Mouse (Mus musculus) limb, embryonic 14.5 days (tissue): ENCODE results near the gene Hmgn1. TPM values are rescaled to one million over a fixed set of nuclear protein-coding genes. Genes with fewer than 3 reads are reported as not detected.

Source experiments
- ATAC-seq: fragments of 200-750 bp; cut with Nextera tagmentation; 2 replicates; pipeline ENCODE4 v1.8.0; 2017; ENCODE audit warnings: low read depth, moderate number of reproducible peaks, moderate TSS enrichment; ENCODE audit not compliant: low FRiP score
- DNase-seq: peaks from one replicate; pipeline ENCODE4 v3.0.0-alpha.2; 2015; ENCODE audit warnings: low spot score
- H3K27ac ChIP-seq: fragments of 300-500 bp; sonication (generic); replicated peaks from 2 replicates; pipeline ENCODE4 v1.5.1; 2014; ENCODE audit warnings: low read depth, mild to moderate bottlenecking, low read length, moderate library complexity, mixed read lengths
- H3K27me3 ChIP-seq: fragments of 300-500 bp; sonication (generic); 2 replicates; pipeline ENCODE4 v1.6.1; 2014; ENCODE audit warnings: low read length, mixed read lengths; ENCODE audit not compliant: control insufficient read depth, insufficient read depth
- H3K36me3 ChIP-seq: fragments of 300-500 bp; sonication (generic); 2 replicates; pipeline ENCODE4 v1.6.1; 2014; ENCODE audit warnings: mild to moderate bottlenecking, low read length, moderate library complexity, mixed read lengths; ENCODE audit not compliant: control insufficient read depth, insufficient read depth
- H3K4me1 ChIP-seq: fragments of 300-500 bp; sonication (generic); 2 replicates; pipeline ENCODE4 v1.6.1; 2014; ENCODE audit warnings: antibody characterized with exemption, low read length, mixed read lengths; ENCODE audit not compliant: control insufficient read depth, insufficient read depth
- H3K4me2 ChIP-seq: fragments of 300-500 bp; sonication (generic); replicated peaks from 2 replicates; pipeline ENCODE4 v1.6.1; 2014; ENCODE audit warnings: low read depth, mild to moderate bottlenecking, low read length, moderate library complexity; ENCODE audit not compliant: severe bottlenecking
- H3K4me3 ChIP-seq: fragments of 300-500 bp; sonication (generic); replicated peaks from 2 replicates; pipeline ENCODE4 v1.5.1; 2014; ENCODE audit warnings: low read length
- H3K9ac ChIP-seq: fragments of 300-500 bp; sonication (generic); 2 replicates; pipeline ENCODE4 v1.6.1; 2014; ENCODE audit warnings: mild to moderate bottlenecking, low read depth, low read length, moderate library complexity; ENCODE audit not compliant: severe bottlenecking
- H3K9me3 ChIP-seq: fragments of 300-500 bp; sonication (generic); 2 replicates; pipeline ENCODE4 v1.6.1; 2016; ENCODE audit warnings: low read length; ENCODE audit not compliant: control insufficient read depth
- POLR2A ChIP-seq: fragments of 200-500 bp; IDR thresholded peaks from 2 replicates; pipeline ENCODE4 v1.8.0; 2012; ENCODE audit warnings: inconsistent platforms, mild to moderate bottlenecking, moderate library complexity, borderline replicate concordance; ENCODE audit not compliant: insufficient read depth, insufficient read length; ENCODE audit errors: extremely low read depth
- WGBS: fragments of 180-500 bp; shearing (Covaris S2); extraction: QIAGEN DNeasy Blood & Tissue Kit; methylation state at CpG from one replicate; pipeline ENCODE4 v1.1.7; 2014; 5-methylcytosine and 5-hydroxymethylcytosine counted together
- polyA plus RNA-seq, 2 experiments: library from polyadenylated mRNA; depleted of rRNA in 1 of 2; stranded (reverse) in 1 of 2; unstranded in 1 of 2; fragments of >200 nt; fragmentation: Nextera tagmentation in 1 of 2; extraction: Ambion mirVana in 1 of 2; gene quantifications; 2 replicates each; pipeline versions ENCODE4 v1.2.1 to v1.2.3; 2012 to 2014

Gene Hmgn1
- polyA plus RNA-seq, 2 experiments, result 371 to 661 TPM

DNA sequence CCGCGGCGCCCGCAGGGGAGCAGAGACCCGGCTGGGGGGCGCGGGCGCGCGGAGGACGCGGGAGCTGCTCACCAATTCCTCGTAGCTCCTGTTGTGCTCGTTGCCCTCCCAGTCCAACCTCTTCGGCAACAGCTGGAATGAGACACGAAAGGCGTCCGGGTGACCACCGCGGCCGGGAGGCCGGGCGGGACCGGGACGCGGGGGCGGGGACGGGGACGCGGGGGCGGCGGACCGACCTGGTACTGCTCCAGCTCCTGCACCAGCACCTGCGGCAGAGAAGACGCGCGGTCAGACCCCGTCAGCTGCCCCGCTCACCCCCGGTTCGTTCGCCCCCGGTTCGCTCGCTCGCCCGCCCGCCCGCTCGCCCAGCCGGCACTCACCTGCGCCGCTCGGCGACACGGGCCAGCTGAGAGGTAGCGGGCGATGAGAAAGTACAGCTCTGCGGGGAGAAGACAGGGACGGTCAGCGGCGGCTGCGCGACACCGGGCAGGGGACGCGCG, 45.7 kb downstream of the Hmgn1 start:
- DNase-seq (no peak), ATAC-seq (no peak; the same call in none of the 2 replicates)
- Histone ChIP-seq H3K36me3 (peaks cover 36% of the 10 kb centered on the region), H3K27me3 (no peaks in the 10 kb centered on the region), H3K4me2 (peak overlapping the region; percentile 54), H3K4me1 (peaks cover 13% of the 10 kb centered on the region), H3K9ac (peak overlapping the region; percentile 97), H3K4me3 (peak overlapping the region; percentile 99), H3K27ac (peak overlapping the region; percentile 96), H3K9me3 (no peaks in the 10 kb centered on the region)
- WGBS, result 2% methylated on average over 34 of the region's 68 CpGs
- TF ChIP-seq POLR2A, result no peak

- peaks cover 37% of the 10 kb centered on the region for H3K36me3 ChIP-seq
- H3K9me3 ChIP-seq, result no peaks in the 10 kb centered on the region
- under 1% methylated on average over 13 of the region's 28 CpGs for WGBS
- ATAC-seq (peak; percentile 87), DNase-seq (peak; percentile 94)
- peak overlapping the region; percentile 96 for H3K27ac ChIP-seq
- H3K4me1 ChIP-seq, result peaks cover 13% of the 10 kb centered on the region
- no peak for TF ChIP-seq POLR2A
- H3K4me3 ChIP-seq, result peak overlapping the region; percentile 99
- H3K4me2 ChIP-seq, result peak overlapping the region; percentile 54
- no peaks in the 10 kb centered on the region for H3K27me3 ChIP-seq
- peak overlapping the region; percentile 97 for H3K9ac ChIP-seq
Measured at GRCm38 (mm10) chr16:96081331-96081730, 46.2 kb downstream of the Hmgn1 start.

DNA sequence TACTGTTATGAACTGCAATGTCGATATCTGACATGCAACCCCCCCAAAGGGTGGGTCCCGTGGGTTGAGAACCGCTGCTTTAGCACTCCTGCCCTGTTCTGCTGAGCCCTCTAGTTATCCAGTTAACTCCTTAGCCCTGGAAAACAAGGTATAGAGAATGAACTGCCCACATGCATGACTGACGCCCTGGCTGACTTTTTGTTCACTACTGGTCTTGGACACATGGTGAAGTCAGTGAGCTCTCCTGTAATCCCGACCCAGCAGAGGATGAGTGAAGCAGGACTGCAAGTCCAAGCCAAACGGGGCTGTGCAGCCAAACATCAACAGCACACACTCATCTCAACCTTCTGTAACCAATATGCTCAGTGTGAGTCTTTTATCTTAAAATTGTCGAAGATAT, 47.0 kb downstream of the Hmgn1 start:
- H3K36me3 ChIP-seq, result peaks cover 44% of the 10 kb centered on the region
- TF ChIP-seq POLR2A, result no peak
- H3K4me1 ChIP-seq, result peaks cover 13% of the 10 kb centered on the region
- H3K27ac ChIP-seq, result no peak overlapping the region
- no peak overlapping the region for H3K4me3 ChIP-seq
- H3K9me3 ChIP-seq, result no peaks in the 10 kb centered on the region
- H3K27me3 ChIP-seq, result no peaks in the 10 kb centered on the region
- no peak overlapping the region for H3K9ac ChIP-seq
- DNase-seq, result no peak
- no peak overlapping the region for H3K4me2 ChIP-seq
- 86% methylated on average over 7 of the region's 7 CpGs for WGBS
- no peak for ATAC-seq

Other genes with a start within 250 kb of the Hmgn1 start
- gene Psmg1, start 136.8 kb downstream of the Hmgn1 start, polyA plus RNA-seq (2012; rRNA removed), result 63.2 and 70.6 TPM in 2 replicates
- gene Psmg1, start 136.8 kb downstream of the Hmgn1 start, polyA plus RNA-seq (2014; fragmentation: Nextera tagmentation; extraction: Ambion mirVana), result 84.5 and 88.5 TPM in 2 replicates
- gene Brwd1, start 45.2 kb downstream of the Hmgn1 start, polyA plus RNA-seq (2012; rRNA removed), result 70.1 and 73.5 TPM in 2 replicates
- gene Brwd1, start 45.2 kb downstream of the Hmgn1 start, polyA plus RNA-seq (2014; fragmentation: Nextera tagmentation; extraction: Ambion mirVana), result 107 and 116 TPM in 2 replicates
- gene Wrb, start 17.7 kb upstream of the Hmgn1 start, polyA plus RNA-seq (2012; rRNA removed), result 54.7 and 58.6 TPM in 2 replicates
- 52.9 and 53.9 TPM in 2 replicates for gene Wrb, start 17.7 kb upstream of the Hmgn1 start, polyA plus RNA-seq (2014; fragmentation: Nextera tagmentation; extraction: Ambion mirVana)
- gene Lca5l, start 64.5 kb upstream of the Hmgn1 start, polyA plus RNA-seq (2012; rRNA removed), result 1.2 and 1.4 TPM in 2 replicates
- gene Lca5l, start 64.5 kb upstream of the Hmgn1 start, polyA plus RNA-seq (2014; fragmentation: Nextera tagmentation; extraction: Ambion mirVana), result 1.7 TPM in 2 replicates
- gene Sh3bgr, start 72.7 kb upstream of the Hmgn1 start, polyA plus RNA-seq (2012; rRNA removed), result 9.2 and 14.9 TPM in 2 replicates
- gene Sh3bgr, start 72.7 kb upstream of the Hmgn1 start, polyA plus RNA-seq (2014; fragmentation: Nextera tagmentation; extraction: Ambion mirVana), result 7.7 and 13.0 TPM in 2 replicates
- 0.28 and 0.38 TPM in 2 replicates for gene B3galt5, start 108.1 kb upstream of the Hmgn1 start, polyA plus RNA-seq (2012; rRNA removed)
- gene B3galt5, start 108.1 kb upstream of the Hmgn1 start, polyA plus RNA-seq (2014; fragmentation: Nextera tagmentation; extraction: Ambion mirVana), result 0.21 and 0.23 TPM in 2 replicates